Mouse (Mus musculus): Measurements from ENCODE around the gene Wdr47.
"Not testable (repeated sequence)": the region's sequence is repeated elsewhere in the genome, so short reads cannot be mapped to it uniquely, and the experiment has no call there.

Gene Wdr47

DNA sequence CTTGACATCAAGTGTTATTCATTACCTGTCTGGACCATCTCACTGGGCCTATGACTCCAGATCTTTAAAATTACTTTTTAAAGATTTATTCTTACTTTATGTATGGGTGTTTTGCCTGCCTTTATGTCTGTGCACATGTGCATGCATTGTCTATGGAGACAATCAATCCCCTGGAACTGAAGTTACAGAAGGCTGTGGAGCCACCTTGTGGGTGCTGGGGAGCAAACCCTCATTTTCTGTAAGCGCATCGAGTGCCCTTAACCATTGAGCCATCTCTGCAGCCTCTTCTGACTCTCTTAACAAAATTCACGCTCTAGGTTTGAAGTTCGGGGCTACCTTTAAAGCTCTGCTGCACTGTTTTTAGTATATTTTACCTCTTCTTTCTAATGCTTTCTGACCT, 48.3 kb downstream of the Wdr47 start:
- DNase-seq (ENCODE audit: low read depth, low spot score) = peak; percentile 26

DNA sequence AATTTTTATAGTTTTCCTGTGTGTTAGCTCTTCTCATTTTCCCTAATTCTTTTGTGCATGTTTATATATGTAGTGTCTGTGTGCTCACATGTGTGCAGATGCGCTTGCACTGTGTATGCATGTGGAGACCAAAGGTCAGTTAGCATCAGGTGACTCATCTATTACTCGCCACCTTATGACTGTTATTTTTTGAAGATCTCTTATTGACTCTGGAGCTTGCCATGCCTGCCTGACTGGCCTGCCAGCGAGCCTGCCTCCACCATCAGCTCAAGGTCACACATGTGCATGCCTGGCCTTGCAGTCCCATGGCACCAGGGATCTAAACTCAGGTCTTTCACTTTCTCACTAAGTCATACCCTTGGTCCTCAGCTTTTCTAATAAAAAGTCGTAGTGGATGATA, 49.9 kb downstream of the Wdr47 start:
- DNase-seq (ENCODE audit: low read depth, low spot score) = no peak

DNA sequence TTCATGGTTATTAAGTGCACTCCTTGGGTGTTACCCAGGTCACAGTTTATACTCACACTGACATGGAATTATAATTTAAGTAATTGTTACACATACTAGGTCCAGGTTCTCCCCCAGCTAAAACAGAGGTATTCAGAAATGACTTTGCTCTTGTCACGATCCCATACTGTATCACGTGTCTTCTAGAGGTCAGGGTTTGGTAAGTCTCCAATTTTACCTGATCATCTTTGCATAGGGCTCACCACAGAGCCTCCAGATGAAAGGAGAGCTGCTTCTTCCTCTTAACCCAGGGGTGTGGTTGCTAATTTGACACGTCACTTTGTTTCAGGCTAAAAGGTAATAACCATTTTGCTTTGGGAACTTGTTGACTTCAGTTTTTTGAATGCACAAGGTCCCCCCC, 53.8 kb downstream of the Wdr47 start:
- DNase-seq (ENCODE audit: low read depth, low spot score) = no peak

DNA sequence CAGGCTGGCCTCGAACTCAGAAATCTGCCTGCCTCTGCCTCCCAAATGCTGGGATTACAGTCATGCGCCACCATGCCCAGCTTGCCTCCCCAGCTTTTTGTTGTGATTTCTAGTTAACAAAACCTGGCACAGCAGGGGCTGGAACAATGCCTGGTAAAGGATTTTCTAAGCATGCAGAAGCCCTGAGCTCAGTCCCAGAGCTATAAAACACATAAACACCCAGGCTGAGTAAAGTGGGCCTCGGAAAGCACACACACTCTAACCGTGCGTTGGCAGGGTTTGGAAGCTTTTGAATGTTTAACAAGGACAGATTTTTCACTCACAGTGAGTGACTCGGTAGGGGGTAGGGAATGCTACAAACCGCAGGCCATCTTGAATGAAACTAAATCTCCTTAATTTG, 55.0 kb downstream of the Wdr47 start:
- no peak for DNase-seq (ENCODE audit: low read depth, low spot score)

DNA sequence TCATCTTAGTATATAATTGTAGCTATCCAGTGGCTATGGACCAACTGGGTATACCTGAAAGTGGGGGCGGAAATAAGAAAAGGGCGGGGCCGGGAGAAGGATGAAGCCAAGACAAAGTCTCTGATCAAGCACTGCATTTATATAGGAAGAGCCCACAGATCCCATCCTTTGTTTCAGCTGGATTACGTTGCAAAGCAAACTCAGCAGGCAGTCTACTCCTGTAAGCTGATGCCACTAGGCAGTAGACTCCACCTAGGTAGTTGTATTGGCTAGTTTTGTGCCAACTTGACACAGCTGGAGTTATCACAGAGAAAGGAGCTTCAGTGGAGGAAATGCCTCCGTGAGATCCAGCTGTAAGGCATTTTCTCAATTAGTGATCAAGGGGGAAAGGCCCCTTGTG, 56.6 kb downstream of the Wdr47 start:
- DNase-seq (ENCODE audit: low read depth, low spot score) = not testable (repeated sequence)

DNA sequence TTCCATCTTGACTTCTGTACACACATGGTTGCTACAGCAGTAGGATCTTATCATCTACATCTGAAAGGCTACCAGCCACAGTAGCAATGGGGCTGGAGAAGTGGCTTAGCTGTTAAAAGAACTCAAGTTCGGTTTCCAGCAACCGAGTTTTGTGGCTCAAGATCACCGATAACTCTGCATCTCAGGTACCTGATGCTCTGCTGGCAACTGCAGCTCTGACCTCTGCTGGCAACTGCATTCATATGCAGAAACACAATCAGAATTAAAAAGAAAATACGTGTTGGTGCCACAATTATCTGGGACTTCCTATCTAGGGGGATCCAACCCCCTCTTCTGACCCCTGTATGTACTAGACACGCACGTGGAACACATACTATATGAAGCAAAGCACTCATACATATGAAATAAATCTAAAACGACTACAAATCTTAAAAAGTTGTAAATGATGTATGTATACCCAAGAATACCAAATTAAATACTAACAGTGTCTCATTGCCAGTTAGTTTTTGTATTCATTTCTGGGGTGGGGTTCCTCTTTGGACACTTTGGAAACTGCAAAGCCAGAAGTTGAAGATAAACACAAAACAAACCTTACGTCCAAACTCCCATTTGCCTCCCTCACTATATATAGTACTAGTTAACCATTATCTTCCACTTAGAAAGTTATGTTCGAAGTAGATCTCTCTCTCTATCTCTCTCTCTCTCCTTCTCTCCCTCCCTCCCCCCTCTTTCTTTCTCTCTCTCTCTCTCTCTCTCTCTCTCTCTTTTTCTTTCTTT, 62.0 kb downstream of the Wdr47 start:
- DNase-seq (ENCODE audit: low read depth, low spot score) = peak; percentile 63

DNA sequence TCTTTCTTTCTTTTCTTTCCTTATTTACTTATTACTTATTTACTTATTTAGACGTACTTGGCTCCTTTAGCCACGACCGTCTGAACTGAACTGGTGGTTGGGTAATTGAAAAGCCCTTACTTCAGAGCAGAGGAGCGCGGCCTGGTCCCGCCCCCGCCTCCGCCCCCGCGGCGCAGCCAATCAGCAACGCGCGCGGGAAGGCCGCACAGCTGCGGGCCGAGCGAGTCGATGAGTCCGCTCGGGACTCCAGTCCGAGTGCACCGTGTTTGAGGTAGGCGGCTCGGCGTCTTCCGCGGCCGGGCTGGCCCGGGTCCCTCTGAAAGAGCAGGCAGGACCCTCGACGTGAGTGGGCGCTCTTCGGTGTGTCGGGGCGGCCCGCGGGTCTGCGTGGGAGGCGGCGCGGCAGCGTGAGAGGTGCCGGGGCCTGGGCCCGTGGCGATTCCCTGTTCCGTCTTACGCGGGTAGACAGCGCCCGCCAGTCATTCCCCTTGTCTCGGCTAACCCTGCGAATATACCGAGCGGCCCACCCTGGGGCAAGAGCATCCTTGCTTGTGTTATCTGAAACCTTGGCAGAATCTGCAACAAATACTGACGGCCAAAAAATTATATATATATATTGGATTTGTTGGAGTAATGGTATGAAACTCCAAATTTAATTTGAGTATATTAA, 62.8 kb downstream of the Wdr47 start, which contains the start of gene Clcc1:
Gene Clcc1, plus strand, starts transcription at position 204 of the 670 bp plus-strand sequence.
- peak; percentile 97 for DNase-seq (ENCODE audit: low read depth, low spot score)

DNA sequence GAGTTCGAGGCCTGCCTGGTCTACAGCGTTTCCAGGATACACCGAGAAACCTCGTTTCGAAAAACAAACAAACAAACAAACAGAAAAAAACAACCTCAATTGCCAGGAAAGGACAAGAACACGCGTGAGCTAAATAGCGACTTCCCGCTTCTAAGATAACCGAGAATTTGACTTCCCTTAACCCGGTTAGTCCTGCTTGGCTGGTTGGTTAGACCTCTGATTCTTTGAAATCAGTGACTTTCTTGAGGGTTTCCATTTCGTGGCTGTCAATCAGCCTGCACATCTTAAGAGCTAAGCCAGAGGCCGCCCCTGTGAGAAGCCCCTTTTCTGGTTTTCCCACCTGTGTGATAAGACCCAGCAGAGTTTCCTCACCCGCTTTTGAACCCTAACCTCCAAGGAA, 63.5 kb downstream of the Wdr47 start:
- peak; percentile 22 for DNase-seq (ENCODE audit: low read depth, low spot score)

DNA sequence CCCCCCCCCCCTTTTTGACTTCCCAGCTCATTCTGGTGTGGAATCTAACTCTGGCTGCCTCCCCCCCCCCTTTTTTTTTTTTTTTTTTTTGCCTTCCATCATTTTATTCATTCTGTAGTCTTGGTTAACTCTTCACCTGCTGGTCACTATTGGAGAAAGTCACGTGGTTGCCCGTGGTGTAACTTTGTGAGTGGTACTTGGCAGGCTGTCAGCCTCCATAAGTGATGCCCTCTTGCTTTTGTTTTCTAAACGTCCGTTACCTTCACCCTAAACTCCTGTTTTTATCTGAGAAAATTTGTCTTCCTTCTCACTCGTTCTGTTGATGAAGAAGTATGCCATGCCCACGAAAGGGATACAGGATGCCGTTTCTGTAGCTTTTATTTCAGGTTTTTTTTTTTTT, 64.4 kb downstream of the Wdr47 start:
- no peak for DNase-seq (ENCODE audit: low read depth, low spot score)

DNA sequence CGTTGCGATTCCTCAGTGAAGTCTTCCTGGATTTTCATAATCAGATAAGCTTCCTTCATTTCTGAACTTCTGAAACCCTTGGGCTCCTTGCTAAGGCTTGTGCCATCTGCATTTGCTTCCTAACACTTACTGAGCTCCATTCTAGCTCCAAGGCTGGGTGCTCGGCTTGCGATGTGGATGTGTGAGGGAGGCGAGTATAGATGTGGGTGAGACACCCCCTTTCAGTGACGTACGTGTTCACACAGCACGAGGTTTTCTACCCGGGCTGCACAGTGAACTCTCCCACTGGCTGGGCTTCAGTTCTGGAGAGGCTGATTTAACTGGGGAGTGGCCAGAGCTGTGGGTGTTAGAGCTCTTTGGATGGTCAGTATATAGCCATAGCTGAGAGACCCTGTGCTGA, 67.5 kb downstream of the Wdr47 start:
- DNase-seq (ENCODE audit: low read depth, low spot score) = no peak

DNA sequence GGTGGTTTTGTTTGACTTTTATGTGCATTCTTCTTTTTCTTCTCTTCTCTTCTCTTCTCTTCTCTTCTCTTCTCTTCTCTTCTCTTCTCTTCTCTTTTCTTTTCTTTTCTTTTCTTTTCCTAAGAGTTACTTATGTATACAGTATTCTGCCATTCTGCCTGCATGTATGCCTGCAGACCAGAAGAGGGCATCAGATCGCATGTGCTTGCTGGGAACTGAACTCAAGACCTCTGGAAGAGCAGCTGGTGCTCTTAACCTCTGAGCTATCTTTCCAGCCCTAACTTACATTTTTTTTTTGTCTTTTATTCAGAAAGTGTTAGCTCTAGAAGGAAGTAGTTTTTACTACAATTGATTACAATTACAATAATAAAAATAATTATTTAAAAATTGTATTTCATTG, 69.9 kb downstream of the Wdr47 start:
- DNase-seq (ENCODE audit: low read depth, low spot score) = no peak

DNA sequence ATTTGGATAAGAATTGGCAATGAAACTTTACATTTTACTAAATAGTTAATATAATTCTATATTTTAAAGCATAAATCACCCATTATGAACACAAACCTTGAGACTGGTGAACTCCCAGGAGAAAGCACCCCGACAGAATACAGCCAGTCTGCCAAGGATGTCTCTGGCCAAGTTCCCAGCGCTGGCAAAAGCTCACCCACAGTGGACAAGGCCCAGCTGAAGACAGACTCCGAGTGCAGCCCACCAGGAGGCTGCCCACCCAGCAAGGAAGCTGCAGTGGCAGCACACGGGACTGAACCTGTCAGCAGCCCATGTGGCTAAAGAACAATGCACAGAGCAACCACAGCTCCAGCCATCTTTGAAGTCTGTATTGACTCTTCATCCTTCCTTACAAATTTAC, 85.5 kb downstream of the Wdr47 start:
- DNase-seq (ENCODE audit: low read depth, low spot score) = no peak

DNA sequence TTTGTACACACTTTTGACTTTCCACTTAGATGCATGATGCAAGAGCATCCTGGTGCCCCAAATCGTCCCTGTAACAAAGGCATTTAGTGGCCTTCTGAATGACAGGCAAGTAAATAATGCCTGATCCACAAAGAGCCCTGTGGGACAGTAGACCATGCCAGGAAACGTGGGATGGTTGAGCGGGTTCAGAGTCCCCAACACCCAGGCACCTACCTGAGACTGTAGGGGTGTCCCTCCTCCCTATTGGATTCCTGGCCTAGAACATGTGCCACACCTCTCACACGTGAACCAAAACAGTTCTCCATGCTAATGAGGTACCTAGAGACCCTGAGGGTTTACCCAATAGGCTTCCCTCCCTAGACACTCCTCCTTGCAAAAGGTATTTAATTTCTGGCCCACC, 89.9 kb downstream of the Wdr47 start:
- DNase-seq (ENCODE audit: low read depth, low spot score) = no peak

DNA sequence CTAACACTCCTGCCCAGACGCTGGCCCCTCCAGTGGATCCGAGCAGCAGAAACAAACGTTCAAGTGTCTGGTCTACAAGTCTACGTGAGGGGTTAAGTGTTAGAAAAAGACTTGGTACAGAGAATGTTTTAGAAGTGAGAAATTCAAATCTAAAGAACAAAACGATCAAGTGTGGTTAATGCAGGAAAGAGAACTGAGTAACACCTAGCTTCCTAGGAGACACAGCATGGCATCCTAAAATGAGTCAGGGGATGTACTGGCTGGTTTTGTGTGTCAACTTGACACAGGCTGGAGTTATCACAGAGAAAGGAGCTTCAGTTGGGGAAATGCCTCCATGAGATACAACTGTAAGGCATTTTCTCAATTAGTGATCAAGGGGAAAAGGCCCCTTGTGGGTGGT, 92.5 kb downstream of the Wdr47 start:
- DNase-seq (ENCODE audit: low read depth, low spot score) = not testable (repeated sequence)

DNA sequence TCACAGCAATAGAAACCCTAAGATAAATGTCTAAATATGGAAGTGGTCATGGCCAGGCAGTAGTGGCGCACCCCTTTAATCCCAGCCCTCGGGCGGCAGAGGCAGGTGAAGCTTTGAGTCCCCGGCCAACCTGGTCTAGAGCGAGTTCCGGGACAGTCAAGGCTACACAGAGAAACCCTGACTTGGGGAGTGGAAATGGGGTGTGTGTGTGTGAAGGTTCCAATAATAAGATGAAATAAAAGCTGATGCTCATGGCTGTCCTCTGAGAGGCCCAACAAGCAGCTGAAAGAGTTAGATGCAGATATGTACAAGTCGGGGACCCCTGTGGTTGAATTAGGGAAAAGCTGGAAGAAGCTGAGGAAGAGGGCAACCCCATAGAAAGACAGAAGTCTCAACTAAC, 94.6 kb downstream of the Wdr47 start:
- DNase-seq (ENCODE audit: low read depth, low spot score) = no peak

DNA sequence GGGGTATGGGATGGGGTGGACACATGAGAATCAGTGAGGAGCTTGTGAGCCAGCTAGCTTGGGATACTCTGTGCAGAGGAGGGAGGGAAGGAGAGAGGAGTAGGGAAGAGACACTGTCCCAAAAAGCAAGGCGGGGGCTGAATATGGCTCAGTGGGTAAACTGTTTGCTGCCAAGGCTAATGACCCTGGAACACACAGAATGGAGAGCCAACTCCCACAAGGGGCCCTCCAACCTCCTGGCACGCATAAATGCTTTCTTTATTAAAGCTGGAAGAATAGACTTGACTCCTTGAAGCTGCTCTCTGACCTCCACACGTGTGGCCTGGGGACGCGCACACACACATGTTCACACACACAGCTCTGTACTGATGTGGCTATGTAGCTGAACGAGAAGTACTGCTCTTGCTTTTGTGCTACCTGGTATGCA, 97.9 kb downstream of the Wdr47 start:
- DNase-seq (ENCODE audit: low read depth, low spot score) = no peak

DNA sequence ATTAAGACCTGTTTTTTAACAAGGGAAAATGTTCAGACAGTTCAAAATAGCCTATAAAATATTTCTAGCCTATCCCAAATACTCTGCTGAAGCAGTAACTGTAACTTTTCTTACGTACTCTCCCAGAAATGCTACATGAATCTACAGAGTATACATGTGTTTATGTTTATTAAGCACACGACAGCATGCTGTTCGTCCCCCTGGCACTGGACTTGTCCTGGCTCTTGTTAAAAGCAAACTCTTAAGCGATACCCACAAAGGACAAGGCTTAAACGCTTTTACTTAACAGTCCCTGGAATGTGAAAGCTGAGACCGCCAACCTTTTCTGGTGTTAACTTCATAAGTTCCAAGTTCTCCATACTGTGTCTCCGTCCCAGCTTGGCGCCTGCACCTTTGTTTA, 98.4 kb downstream of the Wdr47 start:
- DNase-seq (ENCODE audit: low read depth, low spot score) = no peak

DNA sequence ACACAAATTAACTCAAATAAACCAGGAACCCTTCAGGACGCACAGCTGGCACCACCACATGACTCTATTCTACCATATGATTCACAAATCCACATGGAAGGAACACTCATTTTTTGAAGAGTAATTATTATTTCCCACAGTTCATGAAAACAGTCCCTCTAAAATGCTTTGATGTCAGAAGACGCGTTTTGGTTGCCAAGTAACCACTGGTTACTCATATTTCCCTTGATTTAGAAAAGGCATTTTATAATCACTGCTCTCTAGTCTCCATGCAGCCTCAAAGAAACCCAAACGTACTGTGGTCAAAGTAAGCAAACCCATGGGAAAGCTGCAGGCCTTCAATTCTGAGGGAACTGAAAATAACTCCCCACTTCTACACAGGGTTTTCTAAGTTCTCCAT, 98.9 kb downstream of the Wdr47 start:
- no peak for DNase-seq (ENCODE audit: low read depth, low spot score)

DNA sequence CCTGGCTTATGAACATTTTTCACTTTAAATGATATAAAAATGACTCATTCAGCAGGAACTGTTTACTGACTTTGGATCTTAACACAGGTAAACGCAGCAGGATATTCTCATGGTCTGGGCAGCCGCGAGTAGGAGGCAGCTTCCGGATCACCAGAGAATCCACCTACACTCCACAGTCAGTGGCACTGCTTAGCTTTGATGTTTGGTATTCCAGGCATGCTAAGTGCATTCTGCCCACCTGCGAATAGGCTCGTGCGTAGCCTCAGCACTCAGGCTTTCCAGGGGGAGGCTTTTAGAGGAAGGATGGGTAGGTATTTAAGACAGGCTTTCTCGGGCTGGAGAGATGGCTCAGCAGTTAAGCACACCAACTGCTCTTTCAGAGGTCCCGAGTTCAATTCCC, 103.2 kb downstream of the Wdr47 start:
- no peak for DNase-seq (ENCODE audit: low read depth, low spot score)

Measured in CD4-positive helper T cell, adult 2 months (primary cell).